Mouse (Mus musculus) limb, embryonic 13.5 days (tissue): ENCODE data around the gene Gm14443. TPM values are rescaled to one million over a fixed set of nuclear protein-coding genes. Genes with fewer than 3 reads are reported as not detected.
"Not testable (repeated sequence)": the region's sequence is repeated elsewhere in the genome, so short reads cannot be mapped to it uniquely, and the experiment has no call there.

Experiments used
- ATAC-seq: fragments of 200-750 bp; cut with Nextera tagmentation; 2 replicates; pipeline ENCODE4 v1.8.0; 2017; ENCODE audit warnings: low read depth, moderate number of reproducible peaks, moderate TSS enrichment; ENCODE audit not compliant: low FRiP score
- H3K27ac ChIP-seq: fragments of 300-500 bp; sonication (generic); 2 replicates; pipeline ENCODE4 v1.5.1; 2015; ENCODE audit warnings: inconsistent platforms, mild to moderate bottlenecking, moderate library complexity
- H3K27me3 ChIP-seq: fragments of 300-500 bp; sonication (generic); 2 replicates; pipeline ENCODE4 v1.6.1; 2015; ENCODE audit warnings: mild to moderate bottlenecking, inconsistent platforms
- H3K36me3 ChIP-seq: fragments of 300-500 bp; sonication (generic); 2 replicates; pipeline ENCODE4 v1.6.1; 2015; ENCODE audit warnings: inconsistent platforms, mild to moderate bottlenecking, moderate library complexity
- H3K4me1 ChIP-seq: fragments of 300-500 bp; sonication (generic); 2 replicates; pipeline ENCODE4 v1.6.1; 2015; ENCODE audit warnings: inconsistent platforms
- H3K4me2 ChIP-seq: fragments of 300-500 bp; sonication (generic); replicated peaks from 2 replicates; pipeline ENCODE4 v1.6.1; 2015; ENCODE audit warnings: inconsistent platforms, mild to moderate bottlenecking, moderate library complexity
- H3K4me3 ChIP-seq: fragments of 300-500 bp; sonication (generic); 2 replicates; pipeline ENCODE4 v1.5.1; 2015; ENCODE audit warnings: moderate library complexity, mild to moderate bottlenecking, inconsistent platforms
- H3K9ac ChIP-seq: fragments of 300-500 bp; sonication (generic); 2 replicates; pipeline ENCODE4 v1.6.1; 2015; ENCODE audit warnings: mild to moderate bottlenecking, inconsistent platforms
- H3K9me3 ChIP-seq: fragments of 300-500 bp; sonication (generic); 2 replicates; pipeline ENCODE4 v1.6.1; 2016; ENCODE audit warnings: inconsistent platforms
- WGBS: fragments of 180-500 bp; shearing (Covaris S2); methylation state at CpG from one replicate; pipeline ENCODE4 v1.1.7; 2015; 5-methylcytosine and 5-hydroxymethylcytosine counted together
- polyA plus RNA-seq: library from polyadenylated mRNA; unstranded; fragments of >200 nt; fragmentation: Nextera tagmentation; extraction: Ambion mirVana; gene quantifications from 2 replicates; pipeline ENCODE4 v1.2.1, GENCODE M21; 2015

The Gm14443 gene
- polyA plus RNA-seq = 1.3 and 1.5 TPM in 2 replicates

GRCm38 (mm10) chr2:175175401-175176180, at the start of gene Gm14443:
Gene Gm14443, minus strand, starts transcription at chr2:175175871.
- not testable (repeated sequence) for H3K4me3 ChIP-seq, H3K9me3 ChIP-seq, H3K4me1 ChIP-seq, H3K27ac ChIP-seq, H3K4me2 ChIP-seq, H3K36me3 ChIP-seq, H3K27me3 ChIP-seq, H3K9ac ChIP-seq, ATAC-seq
- 79% methylated on average over 12 of the region's 12 CpGs for WGBS

GRCm38 (mm10) chr2:175206732-175207131, 31.1 kb upstream of the Gm14443 start, which contains the start of gene Gm14391:
Gene Gm14391, minus strand, starts transcription at chr2:175206917.
- H3K9me3 ChIP-seq, ATAC-seq, H3K4me3 ChIP-seq, H3K4me2 ChIP-seq, H3K27ac ChIP-seq, H3K4me1 ChIP-seq, H3K27me3 ChIP-seq, H3K36me3 ChIP-seq, H3K9ac ChIP-seq: not testable (repeated sequence)
- WGBS = no CpG with 5 or more reads among the region's 7 CpGs

DNA sequence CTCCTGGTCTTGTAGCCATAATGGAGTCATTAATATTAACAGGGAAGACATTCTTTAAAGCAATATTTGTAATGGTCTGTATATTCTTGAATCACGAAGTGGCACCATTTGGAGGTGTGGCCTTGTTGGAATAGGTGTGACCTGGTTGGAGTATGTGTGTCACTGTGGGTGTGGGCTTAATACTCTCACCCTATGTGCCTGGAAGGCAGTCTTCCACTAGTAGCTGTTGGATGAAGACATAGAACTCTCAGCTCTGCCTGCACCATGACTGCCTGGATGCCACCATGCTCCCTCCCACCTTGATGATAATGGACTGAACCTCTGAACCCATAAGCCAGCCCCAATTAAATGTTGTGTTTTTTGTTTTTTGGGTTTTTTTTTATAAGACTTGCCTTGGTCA, 3.3 kb upstream of the Gm14443 start:
- H3K4me3 ChIP-seq, H3K27ac ChIP-seq, H3K4me1 ChIP-seq, H3K27me3 ChIP-seq, H3K4me2 ChIP-seq, ATAC-seq, H3K9me3 ChIP-seq, H3K9ac ChIP-seq, H3K36me3 ChIP-seq: not testable (repeated sequence)
- 47% methylated on average over 1 of the region's 1 CpGs for WGBS

- no peak for ATAC-seq
- Histone ChIP-seq H3K4me2 (no peak overlapping the region), H3K9me3 (no peaks in the 10 kb centered on the region), H3K27me3 (no peaks in the 10 kb centered on the region), H3K9ac (no peak overlapping the region), H3K4me3 (no peak overlapping the region), H3K36me3 (no peaks in the 10 kb centered on the region), H3K27ac (no peak overlapping the region), H3K4me1 (no peaks in the 10 kb centered on the region)
- 79% methylated on average over 6 of the region's 6 CpGs for whole genome bisulfite sequencing
Measured at GRCm38 (mm10) chr2:175176312-175176711, 641 bp upstream of the Gm14443 start.

GRCm38 (mm10) chr2:175174058-175174457, 1.6 kb downstream of the Gm14443 start:
- H3K36me3 ChIP-seq, H3K4me2 ChIP-seq, H3K27me3 ChIP-seq, H3K9me3 ChIP-seq, ATAC-seq, H3K4me1 ChIP-seq, H3K4me3 ChIP-seq, H3K9ac ChIP-seq, H3K27ac ChIP-seq: not testable (repeated sequence)
- 92% methylated on average over 2 of the region's 2 CpGs for WGBS

- H3K9ac ChIP-seq, H3K27me3 ChIP-seq, H3K9me3 ChIP-seq, H3K4me3 ChIP-seq, ATAC-seq, H3K4me2 ChIP-seq, H3K36me3 ChIP-seq, H3K27ac ChIP-seq, H3K4me1 ChIP-seq: not testable (repeated sequence)
- WGBS = 88% methylated on average over 3 of the region's 3 CpGs
Measured at GRCm38 (mm10) chr2:175172906-175173595, 2.6 kb downstream of the Gm14443 start.

DNA sequence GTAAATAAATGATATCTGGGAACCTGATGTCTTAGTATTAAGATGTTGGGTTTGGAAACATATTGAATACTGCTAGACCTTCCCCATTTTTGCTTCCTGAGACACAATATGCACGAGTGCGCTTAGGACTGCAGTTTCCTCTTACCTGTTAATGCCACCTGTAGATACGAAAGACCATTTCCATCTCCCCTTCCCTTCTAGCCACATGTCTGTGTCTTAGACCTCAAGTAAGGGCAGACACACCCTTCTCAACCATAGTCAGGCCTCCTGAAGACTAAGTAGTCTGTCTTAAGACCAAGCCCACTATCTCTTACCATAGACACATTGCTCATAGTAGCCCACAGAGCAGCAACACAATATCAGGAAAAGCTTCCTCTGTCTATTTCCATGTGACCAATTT, 3.5 kb downstream of the Gm14443 start:
- Histone ChIP-seq H3K4me3 (no peak overlapping the region), H3K4me1 (no peaks in the 10 kb centered on the region), H3K9me3 (0 out of 2 replicates have a peak, but pooled peaks cover 3% of the 10 kb centered on the region), H3K9ac (no peak overlapping the region), H3K27me3 (no peaks in the 10 kb centered on the region), H3K4me2 (no peak overlapping the region), H3K36me3 (no peaks in the 10 kb centered on the region), H3K27ac (no peak overlapping the region)
- WGBS = 84% methylated on average over 3 of the region's 3 CpGs
- no peak for ATAC-seq

DNA sequence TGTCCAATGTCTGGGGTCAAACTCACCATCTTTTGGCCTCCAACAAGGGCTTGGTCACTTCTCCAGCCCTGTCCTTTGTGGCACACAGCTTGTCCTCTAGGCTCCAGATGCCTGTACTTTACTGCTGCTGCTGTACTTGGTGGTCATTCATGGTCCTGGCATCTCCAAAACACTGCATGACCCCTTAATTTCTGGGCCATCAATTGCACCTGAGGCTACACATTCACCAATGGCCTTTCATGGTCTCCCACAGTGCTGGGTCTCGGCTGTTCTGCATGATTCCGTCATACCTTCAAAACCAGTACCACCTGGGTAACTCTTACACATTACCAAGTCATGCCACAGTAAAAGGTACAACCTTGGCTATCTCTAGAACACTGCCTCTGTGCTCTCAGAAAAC, 8.8 kb downstream of the Gm14443 start:
- not testable (repeated sequence) for H3K27ac ChIP-seq, H3K4me1 ChIP-seq, H3K4me2 ChIP-seq, H3K9ac ChIP-seq, H3K36me3 ChIP-seq, H3K27me3 ChIP-seq, H3K4me3 ChIP-seq, ATAC-seq
- H3K9me3 ChIP-seq = peaks cover 12% of the 10 kb centered on the region; the same call in 1 of the 2 replicates
- WGBS = 84% methylated on average over 2 of the region's 2 CpGs

DNA sequence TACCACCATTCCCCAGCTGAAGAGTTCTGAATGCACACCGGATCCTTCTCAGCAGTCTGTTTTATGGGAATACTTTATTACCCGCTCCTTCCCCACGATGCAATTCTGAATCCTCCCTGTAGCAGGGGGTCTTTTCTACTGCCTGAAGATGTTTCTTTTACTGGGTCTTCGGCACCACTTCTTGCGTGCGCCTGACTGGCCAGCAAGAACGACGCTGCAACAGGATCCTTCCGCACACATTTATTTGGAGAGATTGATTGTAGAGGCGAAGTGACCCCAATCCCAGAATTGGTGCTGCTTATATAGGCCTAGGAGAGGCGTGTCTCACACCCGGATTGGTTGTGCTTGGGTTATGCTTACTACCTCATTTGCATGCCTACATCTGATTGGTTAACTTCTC, 10.6 kb downstream of the Gm14443 start:
- not testable (repeated sequence) for H3K9ac ChIP-seq, H3K4me1 ChIP-seq, ATAC-seq, H3K27me3 ChIP-seq, H3K4me2 ChIP-seq, H3K27ac ChIP-seq, H3K4me3 ChIP-seq, H3K36me3 ChIP-seq
- peaks cover 15% of the 10 kb centered on the region; the same call in 1 of the 2 replicates for H3K9me3 ChIP-seq
- WGBS = 95% methylated on average over 12 of the region's 12 CpGs

GRCm38 (mm10) chr2:175161438-175161837, 14.2 kb downstream of the Gm14443 start:
- not testable (repeated sequence) for H3K4me2 ChIP-seq, H3K27me3 ChIP-seq, H3K9ac ChIP-seq, H3K36me3 ChIP-seq, H3K4me3 ChIP-seq, H3K4me1 ChIP-seq, ATAC-seq, H3K27ac ChIP-seq
- H3K9me3 ChIP-seq = peaks cover 21% of the 10 kb centered on the region
- WGBS = 87% methylated on average over 4 of the region's 4 CpGs

GRCm38 (mm10) chr2:175158642-175159041, 17.0 kb downstream of the Gm14443 start:
- Histone ChIP-seq H3K4me2 (no peak overlapping the region), H3K27me3 (no peaks in the 10 kb centered on the region), H3K27ac (no peak overlapping the region), H3K9me3 (peaks cover 25% of the 10 kb centered on the region), H3K9ac (no peak overlapping the region), H3K4me3 (no peak overlapping the region), H3K4me1 (no peaks in the 10 kb centered on the region), H3K36me3 (no peaks in the 10 kb centered on the region)
- no peak for ATAC-seq
- 88% methylated on average over 3 of the region's 3 CpGs for WGBS

DNA sequence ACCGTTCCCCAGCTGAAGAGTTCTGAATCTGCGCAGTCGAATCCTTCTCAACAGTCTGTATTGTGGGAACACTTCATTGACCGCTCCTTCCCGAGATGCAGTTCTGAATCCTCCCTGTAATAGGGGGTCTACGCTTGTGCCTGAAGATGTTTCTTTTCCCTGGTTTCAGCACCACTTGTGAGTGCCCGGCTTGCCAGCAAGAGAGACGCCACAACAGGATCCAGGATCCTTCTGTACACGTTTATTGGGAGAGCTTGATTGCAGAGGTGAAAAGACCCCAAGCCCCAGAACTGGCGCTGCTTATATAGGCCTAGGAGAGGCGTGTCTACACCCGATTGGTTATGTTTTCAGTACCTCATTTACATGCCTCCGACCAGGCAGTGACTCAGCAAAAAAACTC, 19.0 kb downstream of the Gm14443 start:
- 90% methylated on average over 13 of the region's 13 CpGs for WGBS
- H3K4me3 ChIP-seq = no peak overlapping the region
- no peak for ATAC-seq
- H3K4me2 ChIP-seq = no peak overlapping the region
- H3K9me3 ChIP-seq = peaks cover 25% of the 10 kb centered on the region
- H3K9ac ChIP-seq = no peak overlapping the region
- H3K27ac ChIP-seq = no peak overlapping the region
- no peaks in the 10 kb centered on the region for H3K27me3 ChIP-seq
- no peaks in the 10 kb centered on the region for H3K4me1 ChIP-seq
- H3K36me3 ChIP-seq = no peaks in the 10 kb centered on the region
